Mouse (Mus musculus) natural killer cell, adult 2 months (primary cell): Measurements from ENCODE around the gene Tspan14.

Experiments used
- DNase-seq, 2 experiments: peaks; one replicate each; pipeline ENCODE4 v3.0.0; 2022; ENCODE audit warnings: low spot score in 2 of 2

The Tspan14 gene

GRCm38 (mm10) chr14:40885752-40886151 lies 80.9 kb downstream of the Tspan14 start:
- no peak for DNase-seq

- DNase-seq: no peak
Measured at GRCm38 (mm10) chr14:40885225-40885624, 81.4 kb downstream of the Tspan14 start.

- DNase-seq: no peak
Measured at GRCm38 (mm10) chr14:40874565-40874964, 92.0 kb downstream of the Tspan14 start.

GRCm38 (mm10) chr14:40873961-40874360 lies 92.6 kb downstream of the Tspan14 start:
- DNase-seq: no peak

- DNase-seq: no peak
Measured at GRCm38 (mm10) chr14:40870598-40870997, 96.0 kb downstream of the Tspan14 start.

GRCm38 (mm10) chr14:40864811-40865514 lies 101.6 kb downstream of the Tspan14 start:
- no peak for DNase-seq

- no peak for DNase-seq
Measured at GRCm38 (mm10) chr14:40863659-40864058, 102.9 kb downstream of the Tspan14 start.

- DNase-seq: no peak
Measured at GRCm38 (mm10) chr14:40863022-40863421, 103.6 kb downstream of the Tspan14 start.
